Mouse (Mus musculus): Measurements from ENCODE around the gene Frmd8.

DNA sequence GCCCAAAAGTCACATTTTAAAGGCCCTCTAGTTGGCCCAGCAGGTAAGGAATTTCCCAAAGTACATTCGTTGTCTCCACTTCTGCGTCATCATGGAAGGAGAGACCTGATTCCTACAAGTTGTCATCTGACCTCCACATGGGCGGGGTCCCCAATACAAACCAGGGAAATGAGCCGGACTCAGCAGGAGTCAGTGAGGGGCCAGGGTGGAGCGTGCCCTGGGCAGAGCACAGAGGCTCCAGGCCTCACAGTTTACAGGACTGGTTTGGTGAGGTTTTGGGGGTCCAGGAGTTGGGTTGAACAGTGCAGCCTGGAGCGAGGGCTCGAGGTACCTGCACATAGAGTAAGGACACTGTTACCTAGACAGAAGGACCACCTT, 65.4 kb downstream of the Frmd8 start:
- TF ChIP-seq ZNF384 (IDR thresholded peaks at IDR 0.05; ENCODE audit: low read depth, low read length) (no peak), POLR2A (IDR thresholded peaks at IDR 0.05; ENCODE audit: control insufficient read depth in 1 of 2, insufficient read depth in 1 of 2, low read depth in 1 of 2, low read length in 2 of 2, poor library complexity in 1 of 2) (no peak), CHD1 (IDR thresholded peaks at IDR 0.05; ENCODE audit: low read depth, low read length) (no peak), CTCF (IDR thresholded peaks at IDR 0.05 in 2 of 3, conservative IDR thresholded peaks at IDR 0.05 in 1 of 3; ENCODE audit: control insufficient read depth in 1 of 3, insufficient read depth in 1 of 3, low read depth in 2 of 3, low read length in 3 of 3, poor library complexity in 1 of 3, severe bottlenecking in 1 of 3) (no peak), ZC3H11A (IDR thresholded peaks at IDR 0.05; ENCODE audit: low read depth, low read length) (no peak), USF1 (IDR thresholded peaks at IDR 0.05; ENCODE audit: low read depth, low read length) (no peak), MAX (IDR thresholded peaks at IDR 0.05; ENCODE audit: low read length) (no peak), TCF12 (IDR thresholded peaks at IDR 0.05; ENCODE audit: low read depth, low read length) (no peak)
